Mouse (Mus musculus): ENCODE data around the gene Vmn1r18. TPM values are rescaled to one million over a fixed set of nuclear protein-coding genes. Genes with fewer than 3 reads are reported as not detected.

The Vmn1r18 gene
- polyA plus RNA-seq, 1 experiment from 2014 or later = not detected

Other genes starting within 250 kb of the Vmn1r18 start
- gene Vmn1r12, start 238.9 kb downstream of the Vmn1r18 start, polyA plus RNA-seq (2014; fragmentation: Nextera tagmentation; extraction: Ambion mirVana) = not detected in 2 replicates
- gene Vmn1r13, start 192.5 kb downstream of the Vmn1r18 start, polyA plus RNA-seq (2014; fragmentation: Nextera tagmentation; extraction: Ambion mirVana) = not detected in 2 replicates
- gene Vmn1r14, start 164.1 kb downstream of the Vmn1r18 start, polyA plus RNA-seq (2014; fragmentation: Nextera tagmentation; extraction: Ambion mirVana) = not detected in 2 replicates
- not detected in 2 replicates for gene Vmn1r15, start 137.8 kb downstream of the Vmn1r18 start, polyA plus RNA-seq (2014; fragmentation: Nextera tagmentation; extraction: Ambion mirVana)
- gene Vmn1r16, start 66.3 kb downstream of the Vmn1r18 start, polyA plus RNA-seq (2014; fragmentation: Nextera tagmentation; extraction: Ambion mirVana) = not detected in 2 replicates
- not detected in 2 replicates for gene Vmn1r17, start 32.1 kb downstream of the Vmn1r18 start, polyA plus RNA-seq (2014; fragmentation: Nextera tagmentation; extraction: Ambion mirVana)
- not detected in 2 replicates for gene Vmn1r19, start 8.0 kb upstream of the Vmn1r18 start, polyA plus RNA-seq (2014; fragmentation: Nextera tagmentation; extraction: Ambion mirVana)
- gene Vmn1r20, start 33.1 kb upstream of the Vmn1r18 start, polyA plus RNA-seq (2014; fragmentation: Nextera tagmentation; extraction: Ambion mirVana) = not detected in 2 replicates
- 8.4 and 9.4 TPM in 2 replicates for gene Ppm1k, start 139.7 kb upstream of the Vmn1r18 start, polyA plus RNA-seq (2014; fragmentation: Nextera tagmentation; extraction: Ambion mirVana)
- 0.44 and 1.2 TPM in 2 replicates for gene Herc6, start 185.2 kb upstream of the Vmn1r18 start, polyA plus RNA-seq (2014; fragmentation: Nextera tagmentation; extraction: Ambion mirVana)

Measured in neural tube, embryonic 14.5 days (tissue).